Mouse (Mus musculus) embryo, embryonic 10.5 days (tissue): ENCODE measurements around the gene Tubb2a.

ENCODE experiments used
- DNase-seq: peaks from one replicate; pipeline ENCODE4 v3.0.0-alpha.2; 2015; ENCODE audit warnings: low spot score

Gene Tubb2a

GRCm38 (mm10) chr13:34051692-34052091 is 26.1 kb downstream of the Tubb2a start:
- no peak for DNase-seq

DNA sequence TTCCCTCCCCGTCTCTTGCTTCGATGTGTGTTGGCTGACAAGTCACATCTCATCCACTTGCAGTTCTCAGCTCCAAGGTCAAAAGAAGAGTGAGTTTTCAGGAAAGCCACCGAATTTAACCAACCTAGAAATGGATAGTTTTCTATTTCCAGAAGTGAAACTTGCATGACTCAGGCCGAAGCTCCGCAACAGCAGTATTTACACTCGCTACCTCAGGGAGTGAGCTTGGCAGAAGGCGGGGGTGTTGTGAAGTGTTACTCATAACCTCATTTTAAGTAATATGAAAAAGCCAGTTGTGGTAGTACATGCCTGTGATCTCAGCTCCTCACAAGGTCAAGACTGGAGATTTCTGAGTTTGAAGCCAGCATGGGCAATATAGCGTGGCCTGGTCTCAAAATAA is 27.3 kb downstream of the Tubb2a start:
- no peak for DNase-seq

DNA sequence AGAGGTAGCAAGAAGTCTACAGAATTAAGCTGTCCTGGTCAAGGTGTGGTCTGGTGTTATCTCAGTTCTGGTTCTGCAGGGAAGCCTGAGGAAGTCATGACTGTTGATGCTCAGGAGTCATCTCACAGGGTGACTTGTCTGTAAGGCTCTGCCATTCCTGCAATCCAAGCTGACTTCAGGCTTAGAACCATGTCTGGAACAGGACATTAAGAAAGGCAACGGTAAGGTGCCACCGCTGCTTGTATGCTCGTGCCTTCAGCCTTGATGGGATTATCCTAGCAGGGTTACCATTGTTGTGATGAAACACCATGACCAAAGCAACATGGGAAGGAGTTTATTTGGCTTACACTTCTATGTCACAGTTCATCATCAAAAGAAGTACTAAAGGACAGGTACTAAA is 30.3 kb downstream of the Tubb2a start:
- no peak for DNase-seq

DNA sequence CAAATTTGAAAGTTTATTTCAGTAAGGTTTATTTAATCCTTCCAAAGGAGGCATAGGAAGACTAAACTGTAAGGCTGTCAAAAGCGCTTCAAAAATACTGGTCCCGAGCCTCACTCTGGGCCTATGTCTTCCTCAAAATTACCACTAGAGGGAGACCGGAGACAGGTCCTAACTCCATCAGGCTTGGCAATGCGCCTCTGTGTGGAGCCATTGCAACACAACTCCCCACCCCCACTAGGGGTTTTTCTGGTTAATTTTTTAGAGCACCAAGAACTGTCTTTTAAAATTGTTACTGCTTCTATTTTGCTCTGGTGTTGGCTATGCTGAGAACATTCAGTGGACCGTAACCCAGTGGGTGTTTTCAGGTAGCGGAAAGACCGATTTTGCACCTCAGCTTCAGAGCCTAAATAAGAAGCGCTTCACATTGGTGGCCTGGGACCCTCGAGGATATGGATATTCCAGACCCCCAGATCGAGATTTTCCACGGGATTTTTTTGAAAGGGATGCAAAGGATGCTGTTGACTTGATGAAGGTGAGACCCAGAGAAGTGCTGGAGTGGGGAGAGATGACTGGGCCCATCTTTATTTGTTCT is 31.3 kb downstream of the Tubb2a start:
- DNase-seq = peak; percentile 88

DNA sequence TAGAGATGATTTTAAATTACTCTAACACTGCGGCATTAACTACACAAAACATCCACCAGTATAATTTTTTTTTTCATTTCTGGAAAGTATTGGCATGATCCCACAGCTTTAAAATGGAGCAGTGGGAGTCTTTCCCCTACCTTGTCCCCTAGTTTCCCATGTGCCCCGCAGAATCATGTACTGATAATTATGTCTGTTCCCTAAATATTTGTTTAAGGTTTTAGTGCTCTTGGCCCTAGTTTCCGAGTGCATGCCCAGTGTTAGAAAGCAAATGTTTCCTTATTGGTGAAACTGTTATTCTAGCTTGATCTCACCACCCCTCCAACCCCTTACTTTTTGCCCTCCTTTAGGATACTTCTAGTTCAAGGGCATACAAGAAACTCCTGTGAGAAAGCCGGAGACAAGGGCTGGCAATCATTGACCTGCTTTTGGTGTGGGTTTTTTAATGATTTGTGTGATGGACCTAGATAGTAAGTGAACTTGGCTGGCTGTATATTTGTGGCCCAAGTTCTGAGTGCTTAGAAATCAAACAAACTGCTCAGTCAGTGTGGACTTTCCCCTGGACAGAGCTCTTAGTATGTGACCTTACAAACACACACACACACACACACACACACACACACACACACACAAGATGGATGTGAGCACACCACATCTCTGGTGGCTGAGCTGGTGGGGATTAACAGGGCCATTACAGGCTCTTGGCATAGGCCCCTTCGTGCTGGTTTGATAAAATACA is 32.1 kb downstream of the Tubb2a start:
- no peak for DNase-seq

DNA sequence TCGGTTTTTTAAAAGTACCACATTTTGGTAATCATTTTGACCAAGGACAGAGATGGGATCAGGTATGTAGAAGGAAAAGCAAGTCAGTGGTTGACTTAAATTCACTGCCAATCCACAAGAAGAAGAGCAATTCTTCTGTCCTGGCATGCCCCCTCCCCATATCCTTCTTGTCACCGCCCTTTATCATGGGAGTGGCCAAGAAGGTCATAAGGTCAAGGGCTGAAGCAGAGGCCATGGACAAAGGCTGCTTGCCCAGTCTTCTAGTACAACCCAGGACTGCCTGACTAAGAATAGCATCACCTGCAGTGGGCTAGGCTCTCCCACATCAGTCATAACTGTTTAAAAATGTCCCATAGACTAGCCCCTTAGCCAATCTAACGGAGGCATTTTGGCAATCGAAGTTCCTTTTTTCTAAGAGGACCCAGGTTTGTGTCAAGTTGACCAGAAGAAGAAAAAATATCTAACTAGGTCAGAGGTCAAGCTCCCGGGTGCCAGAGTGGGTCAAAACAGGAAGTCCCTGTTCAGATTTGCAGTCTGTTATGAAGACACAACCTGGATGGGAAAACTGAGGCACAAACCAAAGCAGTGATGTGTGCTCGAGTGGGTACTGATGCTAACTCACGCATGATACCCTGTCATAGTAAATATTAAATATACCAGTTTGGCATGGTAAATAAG is 34.0 kb downstream of the Tubb2a start:
- DNase-seq = no peak

DNA sequence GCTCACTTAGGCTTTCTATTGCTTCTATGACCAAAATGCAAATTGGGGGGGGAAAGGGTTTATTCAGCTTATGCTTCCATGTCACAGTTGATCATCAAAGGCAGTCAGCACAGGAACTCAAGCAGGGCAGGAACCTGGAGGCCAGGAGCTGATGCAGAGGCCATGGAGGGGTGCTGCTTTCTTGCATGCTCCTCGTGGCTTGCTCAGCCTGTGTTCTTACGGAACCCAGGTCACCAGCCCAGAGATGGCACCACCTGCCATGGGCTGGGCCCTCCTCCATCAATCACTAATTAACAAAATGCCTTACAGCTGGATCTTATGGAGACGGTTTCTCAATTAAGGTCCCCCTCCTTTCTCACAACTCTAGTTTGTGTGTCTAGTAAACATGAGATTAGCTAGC is 37.7 kb downstream of the Tubb2a start:
- DNase-seq = no peak

- no peak for DNase-seq
These were observed 38.9 kb downstream of the Tubb2a start for GRCm38 (mm10) chr13:34038901-34039341.

- no peak for DNase-seq
These were observed 39.8 kb downstream of the Tubb2a start for GRCm38 (mm10) chr13:34038056-34038432.

DNA sequence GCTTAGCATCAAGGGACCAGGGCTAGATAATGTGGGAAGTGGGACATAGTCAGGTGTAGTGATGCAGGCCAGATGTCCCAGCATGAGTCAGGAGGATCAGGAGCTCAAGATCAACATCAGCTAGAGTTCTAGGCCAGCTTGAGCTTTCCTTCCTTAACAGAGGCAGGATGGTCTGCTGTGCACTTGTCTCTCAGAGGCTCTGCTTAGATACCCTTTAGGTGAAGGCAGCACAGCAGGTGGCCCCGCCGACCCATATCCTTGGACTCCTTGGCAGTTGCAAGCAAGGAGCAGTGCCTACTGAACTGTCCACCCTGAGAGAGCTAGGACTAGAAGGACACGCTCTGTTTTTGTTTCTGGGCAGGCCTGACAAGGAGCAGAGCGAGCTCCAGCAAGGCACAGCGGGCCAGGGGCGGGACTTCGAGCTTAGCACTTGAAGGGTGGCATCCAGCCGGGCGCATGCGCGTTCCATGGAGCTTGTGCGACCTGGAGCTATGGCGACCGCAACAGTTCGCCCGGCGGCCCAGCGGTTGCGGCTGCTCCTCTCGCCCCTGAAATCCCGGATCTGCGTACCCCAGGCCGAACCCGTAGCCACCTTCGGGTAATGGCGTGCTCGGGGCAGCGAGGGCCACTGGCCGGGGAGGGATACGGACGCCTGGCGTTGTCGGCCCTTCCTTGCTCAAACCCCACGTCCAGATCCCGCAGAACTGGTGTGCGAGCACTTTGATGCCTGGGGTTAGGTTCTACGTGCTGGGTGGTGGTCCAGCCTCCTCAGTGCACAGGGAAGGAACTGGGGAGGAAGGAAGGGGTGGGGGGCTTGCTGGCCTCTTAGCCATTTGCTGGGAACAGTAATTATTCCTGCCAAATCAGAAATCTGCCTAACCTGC is 40.4 kb downstream of the Tubb2a start, which contains the start of gene Bphl:
Gene Bphl (plus strand): TSS at position 426 of the 884 bp plus-strand sequence.
- peak; percentile 97 for DNase-seq

DNA sequence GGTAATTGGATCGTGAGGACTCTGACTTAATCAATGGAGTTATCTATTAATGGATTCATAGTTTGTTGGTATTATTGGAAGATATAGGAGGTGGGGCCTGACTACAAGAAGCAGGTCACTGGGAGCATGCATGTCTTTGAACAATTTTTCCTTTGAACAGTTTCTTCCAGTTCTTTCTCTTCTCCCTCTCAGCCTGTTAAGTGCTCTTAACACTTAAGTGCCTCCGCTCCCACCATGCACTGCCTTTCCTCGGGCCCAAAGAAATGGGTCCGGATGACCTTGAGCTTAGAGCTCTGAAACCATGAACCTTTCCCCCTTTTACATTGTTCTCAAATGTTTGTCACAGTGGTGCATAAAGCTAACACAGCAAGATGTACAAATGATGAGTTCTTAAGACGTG is 41.1 kb downstream of the Tubb2a start:
- no peak for DNase-seq

GRCm38 (mm10) chr13:34035424-34035823 is 42.4 kb downstream of the Tubb2a start:
- DNase-seq = no peak

- DNase-seq = no peak
These were observed 45.8 kb downstream of the Tubb2a start for GRCm38 (mm10) chr13:34032041-34032440.
